Mouse (Mus musculus) brain, adult 2 months (tissue): Measurements from ENCODE around the gene Hist1h1t.

Source experiments
- DNase-seq: peaks from one replicate; pipeline ENCODE4 v3.0.0; 2011; ENCODE audit warnings: low read depth, low spot score

The Hist1h1t gene

GRCm38 (mm10) chr13:23732156-23732804 lies 36.7 kb downstream of the Hist1h1t start:
- DNase-seq, result peak; percentile 80

- no peak for DNase-seq
Observed at GRCm38 (mm10) chr13:23737091-23737490, 41.5 kb downstream of the Hist1h1t start.

GRCm38 (mm10) chr13:23738041-23738440 lies 42.4 kb downstream of the Hist1h1t start:
- no peak for DNase-seq

DNA sequence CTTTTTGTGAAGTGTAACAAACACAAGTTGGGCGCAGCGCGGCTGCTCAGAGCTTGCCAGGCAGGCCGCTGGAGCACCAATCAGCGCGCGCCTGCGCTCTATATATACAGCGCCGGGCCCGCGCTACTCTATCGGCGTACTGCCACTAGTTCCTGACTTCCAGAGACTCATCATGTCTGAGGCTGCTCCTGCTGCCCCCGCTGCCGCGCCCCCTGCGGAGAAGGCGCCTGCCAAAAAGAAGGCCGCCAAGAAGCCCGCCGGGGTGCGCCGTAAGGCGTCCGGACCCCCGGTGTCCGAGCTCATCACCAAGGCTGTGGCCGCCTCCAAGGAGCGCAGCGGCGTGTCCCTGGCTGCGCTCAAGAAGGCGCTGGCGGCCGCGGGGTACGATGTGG lies 43.1 kb downstream of the Hist1h1t start, which contains the start of gene Hist1h1c:
Gene Hist1h1c, plus strand, starts transcription at position 132 of the 392 bp plus-strand sequence.
- peak; percentile 93 for DNase-seq

DNA sequence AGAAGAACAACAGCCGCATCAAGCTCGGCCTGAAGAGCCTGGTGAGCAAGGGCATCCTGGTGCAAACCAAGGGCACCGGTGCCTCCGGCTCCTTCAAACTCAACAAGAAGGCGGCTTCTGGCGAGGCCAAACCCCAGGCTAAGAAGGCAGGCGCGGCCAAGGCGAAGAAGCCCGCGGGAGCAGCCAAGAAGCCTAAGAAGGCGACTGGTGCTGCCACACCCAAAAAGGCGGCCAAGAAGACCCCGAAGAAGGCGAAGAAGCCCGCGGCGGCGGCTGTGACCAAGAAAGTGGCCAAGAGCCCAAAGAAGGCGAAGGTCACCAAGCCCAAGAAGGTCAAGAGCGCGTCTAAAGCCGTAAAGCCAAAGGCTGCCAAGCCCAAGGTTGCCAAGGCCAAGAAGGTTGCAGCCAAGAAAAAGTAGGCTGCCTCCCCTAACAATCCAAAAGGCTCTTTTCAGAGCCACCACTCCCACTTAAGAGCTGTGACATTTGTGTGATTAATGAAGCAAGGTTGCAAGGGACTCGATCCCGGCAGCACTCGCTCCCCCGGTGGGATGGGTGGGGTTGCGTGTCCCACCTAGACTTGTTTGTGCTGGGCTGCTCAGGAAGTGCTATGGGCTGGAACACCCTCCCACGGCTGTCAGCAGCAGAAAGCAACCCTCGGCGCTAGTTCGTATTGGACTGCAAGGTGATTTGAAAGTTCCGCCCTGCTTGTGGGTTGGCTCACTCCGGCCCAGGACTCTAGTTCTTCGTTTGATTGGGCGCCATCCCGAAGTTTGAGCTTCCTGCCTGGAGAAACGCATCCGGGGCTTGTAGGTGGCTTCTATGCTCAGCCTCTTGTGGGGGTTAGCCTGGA lies 43.7 kb downstream of the Hist1h1t start:
- peak; percentile 99 for DNase-seq

DNA sequence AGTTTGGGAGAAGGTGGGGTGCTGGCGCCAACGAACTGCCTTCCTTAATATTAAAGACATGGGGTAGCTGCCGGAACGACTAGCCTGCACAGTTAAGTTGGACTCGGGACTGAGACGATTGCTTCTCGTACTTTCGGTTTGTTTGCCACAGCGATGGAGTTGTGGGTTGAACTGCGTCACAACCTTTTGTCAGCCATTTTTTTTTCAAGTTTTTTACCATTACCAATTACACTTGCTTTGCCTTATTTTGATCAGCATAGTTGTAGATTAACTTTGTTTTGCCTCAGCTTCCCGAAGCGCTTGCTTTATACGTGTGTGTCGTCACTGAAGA lies 44.3 kb downstream of the Hist1h1t start:
- DNase-seq, result no peak

GRCm38 (mm10) chr13:23740256-23740840 lies 44.7 kb downstream of the Hist1h1t start:
- no peak for DNase-seq

DNA sequence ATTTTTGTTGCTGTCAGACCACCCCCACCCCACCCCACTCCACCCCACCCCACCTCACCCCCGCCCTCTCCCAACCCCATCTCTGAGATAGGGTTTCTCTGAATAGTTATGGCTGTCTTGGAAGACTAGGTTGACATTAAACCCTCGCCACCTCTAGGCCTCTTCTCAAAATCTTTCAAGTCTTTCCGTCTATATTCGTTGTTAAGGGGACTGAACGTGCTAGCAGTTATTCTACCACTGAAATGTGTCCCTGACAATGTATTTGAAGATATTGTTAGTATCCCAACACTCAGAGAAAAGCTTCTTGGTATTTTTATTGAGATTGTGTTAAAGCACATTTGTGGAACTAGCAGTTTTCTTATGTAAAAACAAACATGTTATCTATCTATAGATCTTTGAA lies 45.3 kb downstream of the Hist1h1t start:
- DNase-seq, result no peak

- no peak for DNase-seq
Observed at GRCm38 (mm10) chr13:23742007-23742406, 46.4 kb downstream of the Hist1h1t start.

DNA sequence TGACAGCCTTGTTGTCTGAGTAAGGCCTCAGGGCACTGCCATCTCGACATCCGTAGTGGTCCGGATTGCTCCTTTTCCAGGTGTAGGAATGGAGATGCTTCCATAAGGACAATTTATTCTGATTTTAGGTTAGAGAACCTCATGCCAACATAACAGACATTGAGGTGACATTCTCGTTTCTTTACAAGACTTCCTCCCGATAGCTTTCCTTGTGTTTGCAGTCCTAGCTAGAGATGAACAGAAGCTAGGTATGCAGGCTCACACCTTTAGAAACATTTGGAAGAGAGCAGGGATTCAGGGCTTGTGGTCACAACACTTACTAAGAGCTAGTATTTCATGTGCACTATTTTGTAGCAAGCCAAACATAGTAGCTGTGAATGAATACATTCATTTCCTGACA lies 47.6 kb downstream of the Hist1h1t start:
- no peak for DNase-seq

DNA sequence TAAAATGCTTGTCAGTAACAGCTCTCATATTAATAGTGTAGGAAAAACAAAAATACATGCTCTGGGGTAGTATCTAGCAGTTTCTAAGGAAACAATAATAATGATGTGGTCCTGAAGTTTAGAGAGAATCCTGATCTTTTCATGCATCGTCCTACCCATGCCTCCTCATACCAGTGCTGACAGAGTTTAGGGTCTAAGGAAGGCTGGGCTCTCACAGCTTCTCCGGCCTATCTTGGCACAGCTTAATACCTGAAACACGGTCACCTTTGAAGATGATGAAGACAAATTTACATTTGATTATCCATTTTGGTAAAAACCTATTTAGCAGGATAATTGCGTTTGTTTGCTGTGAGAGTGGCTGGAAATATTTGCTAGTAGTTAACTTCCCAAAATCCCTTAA lies 48.3 kb downstream of the Hist1h1t start:
- DNase-seq, result no peak

GRCm38 (mm10) chr13:23744421-23745380 lies 49.1 kb downstream of the Hist1h1t start:
- DNase-seq, result no peak

DNA sequence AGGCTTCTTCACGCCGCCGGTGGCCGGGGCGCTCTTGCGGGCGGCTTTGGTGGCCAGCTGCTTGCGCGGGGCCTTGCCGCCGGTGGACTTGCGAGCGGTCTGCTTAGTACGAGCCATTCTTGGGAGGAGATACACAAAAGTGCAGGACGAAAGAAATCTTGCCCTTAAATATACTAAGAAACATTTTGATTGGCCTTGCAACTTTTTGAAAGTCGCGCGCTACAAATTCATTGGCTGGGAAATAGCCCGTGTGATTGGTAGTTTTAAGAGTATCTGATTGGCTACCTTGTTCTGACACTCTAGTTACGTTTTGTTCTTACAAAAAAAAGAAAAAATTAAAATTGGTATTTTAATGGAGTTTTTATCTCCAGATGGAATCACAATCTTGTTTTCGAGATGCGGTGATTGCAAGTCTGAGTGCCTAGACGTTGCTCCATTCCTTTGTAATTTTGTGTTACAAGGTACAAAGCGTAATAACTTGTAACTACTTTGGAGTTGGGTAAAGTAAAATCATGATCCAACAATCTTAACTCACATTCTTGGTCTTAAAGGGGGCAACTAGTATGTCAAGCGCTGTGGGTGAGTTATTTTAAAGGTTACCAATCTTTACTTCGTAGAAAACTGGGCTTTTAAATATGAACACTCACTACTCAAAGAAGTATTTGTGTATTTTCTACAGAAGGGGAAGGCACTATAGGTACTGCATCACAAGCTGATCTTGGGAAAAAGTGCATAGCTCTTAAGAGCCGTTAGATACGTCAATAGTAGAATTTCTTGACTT lies 50.0 kb downstream of the Hist1h1t start, which contains the start of gene Hist1h3c:
Gene Hist1h3c, minus strand, starts transcription at position 222 of the 781 bp plus-strand sequence.
- peak; percentile 94 for DNase-seq
